Mouse (Mus musculus): ENCODE measurements around the gene Desi1.

- TF ChIP-seq POLR2A (IDR thresholded peaks at IDR 0.05; ENCODE audit: insufficient read depth, low read depth, low read length) (no peak), CTCF (IDR thresholded peaks at IDR 0.05) (no peak), EP300 (IDR thresholded peaks at IDR 0.05; ENCODE audit: insufficient read depth, low read depth, low read length) (no peak)
Observed at GRCm38 (mm10) chr15:81949476-81950131, 84.1 kb downstream of the Desi1 start.
